Mouse (Mus musculus): ENCODE measurements around the gene Slc28a3.

Gene Slc28a3

GRCm38 (mm10) chr13:58523011-58523760, 87.5 kb downstream of the Slc28a3 start:
- DNase-seq (ENCODE audit: low spot score in 2 of 2): no peak

GRCm38 (mm10) chr13:58521331-58522030, 89.2 kb downstream of the Slc28a3 start:
- DNase-seq (ENCODE audit: low spot score in 2 of 2): no peak

GRCm38 (mm10) chr13:58520580-58521330, 89.9 kb downstream of the Slc28a3 start:
- no peak for DNase-seq (ENCODE audit: low spot score in 2 of 2)

- DNase-seq (ENCODE audit: low spot score in 2 of 2): peak in 1 of 2 experiments; percentile 28
Observed at GRCm38 (mm10) chr13:58520028-58520427, 90.6 kb downstream of the Slc28a3 start.

- DNase-seq (ENCODE audit: low spot score in 2 of 2): no peak
Observed at GRCm38 (mm10) chr13:58516277-58516676, 94.4 kb downstream of the Slc28a3 start.

- no peak for DNase-seq (ENCODE audit: low spot score in 2 of 2)
Observed at GRCm38 (mm10) chr13:58515635-58516034, 95.0 kb downstream of the Slc28a3 start.

- no peak for DNase-seq (ENCODE audit: low spot score in 2 of 2)
Observed at GRCm38 (mm10) chr13:58514147-58514727, 96.4 kb downstream of the Slc28a3 start.

GRCm38 (mm10) chr13:58511926-58512325, 98.8 kb downstream of the Slc28a3 start:
- no peak for DNase-seq (ENCODE audit: low spot score in 2 of 2)

GRCm38 (mm10) chr13:58511248-58511647, 99.4 kb downstream of the Slc28a3 start:
- DNase-seq (ENCODE audit: low spot score in 2 of 2): no peak

- DNase-seq (ENCODE audit: low spot score in 2 of 2): no peak
Observed at GRCm38 (mm10) chr13:58509241-58509640, 101.4 kb downstream of the Slc28a3 start.

GRCm38 (mm10) chr13:58503610-58504009, 107.1 kb downstream of the Slc28a3 start:
- no peak for DNase-seq (ENCODE audit: low spot score in 2 of 2)

- DNase-seq (ENCODE audit: low spot score in 2 of 2): no peak
Observed at GRCm38 (mm10) chr13:58497809-58498208, 112.9 kb downstream of the Slc28a3 start.

Data from spleen, postnatal 4 days (tissue).